Mouse (Mus musculus) intestine, embryonic 16.5 days (tissue): ENCODE measurements around the gene Hoxc6. TPM values are rescaled to one million over a fixed set of nuclear protein-coding genes. Genes with fewer than 3 reads are reported as not detected.

Source experiments
- ATAC-seq: fragments of 200-750 bp; cut with Nextera tagmentation; 2 replicates; pipeline ENCODE4 v1.8.0; 2017; ENCODE audit warnings: moderate TSS enrichment, moderate library complexity
- H3K27ac ChIP-seq: fragments of 300-500 bp; sonication (generic); 2 replicates; pipeline ENCODE4 v1.5.1; 2014; ENCODE audit warnings: mild to moderate bottlenecking, low read length
- H3K27me3 ChIP-seq: fragments of 300-500 bp; sonication (generic); replicated peaks from 2 replicates; pipeline ENCODE4 v1.6.1; 2014; ENCODE audit warnings: low read length, control low read depth, mixed read lengths; ENCODE audit not compliant: control insufficient read depth, insufficient read depth
- H3K36me3 ChIP-seq: fragments of 300-500 bp; sonication (generic); 2 replicates; pipeline ENCODE4 v1.6.1; 2014; ENCODE audit warnings: low read length, control low read depth; ENCODE audit not compliant: control insufficient read depth, insufficient read depth
- H3K4me1 ChIP-seq: fragments of 300-500 bp; sonication (generic); 2 replicates; pipeline ENCODE4 v1.6.1; 2014; ENCODE audit warnings: low read length, control low read depth, mixed read lengths; ENCODE audit not compliant: control insufficient read depth, insufficient read depth
- H3K4me2 ChIP-seq: fragments of 300-500 bp; sonication (generic); 2 replicates; pipeline ENCODE4 v1.6.1; 2014; ENCODE audit warnings: low read depth, low read length, control low read depth
- H3K4me3 ChIP-seq: fragments of 300-500 bp; sonication (generic); 2 replicates; pipeline ENCODE4 v1.5.1; 2014; ENCODE audit warnings: mild to moderate bottlenecking, low read length
- H3K9ac ChIP-seq: fragments of 300-500 bp; sonication (generic); 2 replicates; pipeline ENCODE4 v1.6.1; 2014; ENCODE audit warnings: low read depth, low read length
- H3K9me3 ChIP-seq: fragments of 300-500 bp; sonication (generic); 2 replicates; pipeline ENCODE4 v1.6.1; 2016; ENCODE audit warnings: low read length, control low read depth; ENCODE audit not compliant: control insufficient read depth
- WGBS: fragments of 180-500 bp; shearing (Covaris S2); extraction: QIAGEN DNeasy Blood & Tissue Kit; methylation state at CpG from one replicate; pipeline ENCODE4 v1.1.7; 2014; 5-methylcytosine and 5-hydroxymethylcytosine counted together
- polyA plus RNA-seq: library from polyadenylated mRNA; unstranded; fragments of >200 nt; fragmentation: Nextera tagmentation; extraction: Ambion mirVana; gene quantifications from 2 replicates; pipeline ENCODE4 v1.2.1, GENCODE M21; 2015

Gene Hoxc6
- polyA plus RNA-seq, 1 experiment from 2014 or later = 3.2 TPM

DNA sequence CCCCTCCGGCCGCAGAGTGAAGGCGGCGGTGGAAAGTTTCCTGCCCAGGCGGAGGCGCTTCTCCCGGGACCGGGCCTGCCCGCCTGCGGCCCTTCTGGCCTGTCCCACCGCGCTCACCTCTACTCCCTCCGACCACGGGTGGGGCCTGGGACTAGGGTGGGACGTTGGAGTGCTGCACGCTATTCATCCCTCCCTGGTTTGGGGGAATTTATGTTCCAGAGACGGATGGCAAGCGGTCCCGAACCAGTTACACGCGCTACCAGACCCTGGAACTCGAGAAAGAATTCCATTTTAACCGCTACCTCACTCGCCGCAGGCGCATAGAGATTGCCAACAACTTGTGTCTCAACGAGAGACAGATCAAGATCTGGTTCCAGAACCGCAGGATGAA lies 16.9 kb downstream of the Hoxc6 start:
- peaks cover 82% of the 10 kb centered on the region for H3K27me3 ChIP-seq
- no peaks in the 10 kb centered on the region for H3K36me3 ChIP-seq
- H3K4me3 ChIP-seq = peak overlapping the region; percentile 48
- 4% methylated on average over 24 of the region's 28 CpGs for WGBS
- 0 out of 2 replicates have a peak, but pooled peaks have one; percentile 30 for ATAC-seq
- peaks cover 21% of the 10 kb centered on the region; the same call in 1 of the 2 replicates for H3K4me1 ChIP-seq
- no peaks in the 10 kb centered on the region for H3K9me3 ChIP-seq
- peak overlapping the region; percentile 91 for H3K27ac ChIP-seq
- peak overlapping the region; percentile 72 for H3K9ac ChIP-seq
- H3K4me2 ChIP-seq = peak overlapping the region; percentile 50

DNA sequence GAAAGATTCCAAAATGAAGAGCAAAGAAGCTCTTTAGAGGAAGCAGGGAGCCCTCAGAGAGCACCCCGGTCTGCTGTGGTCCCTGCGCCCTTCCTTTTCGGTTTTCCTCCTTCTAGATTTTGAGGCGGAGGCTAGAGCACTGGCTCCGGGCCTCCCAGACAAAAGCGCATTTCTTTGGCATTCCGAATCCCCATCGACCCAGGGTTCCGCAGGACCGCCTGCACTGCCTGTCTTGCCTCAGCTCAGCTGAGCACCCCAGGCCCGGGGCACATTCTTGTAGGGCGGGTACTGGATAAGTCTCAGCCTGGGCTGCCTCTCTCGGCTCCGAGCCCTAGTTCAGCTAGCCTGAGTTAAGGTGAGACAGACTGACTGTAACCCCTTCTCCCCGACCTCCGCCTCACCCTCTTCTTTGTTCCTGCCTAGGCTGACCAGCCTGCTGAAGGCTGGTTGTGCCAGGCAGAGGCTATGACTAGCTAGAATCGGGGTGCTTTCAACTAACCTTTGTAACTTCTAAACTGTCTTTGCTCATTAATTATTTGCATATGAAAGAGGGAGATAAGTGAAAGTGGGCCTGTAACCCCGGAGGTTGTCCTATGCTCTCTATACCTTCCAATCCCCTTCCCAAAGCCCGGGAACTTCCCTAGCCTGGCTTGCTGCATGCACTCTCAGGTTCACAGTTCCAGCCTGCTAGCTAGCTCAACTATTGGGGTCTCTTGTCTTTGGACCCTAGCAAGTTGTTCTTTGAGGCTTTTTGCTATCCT lies 17.5 kb downstream of the Hoxc6 start:
- no peaks in the 10 kb centered on the region for H3K9me3 ChIP-seq
- H3K27ac ChIP-seq = peak overlapping the region; percentile 91
- peaks cover 80% of the 10 kb centered on the region for H3K27me3 ChIP-seq
- peak overlapping the region; percentile 72 for H3K9ac ChIP-seq
- peak overlapping the region; percentile 48 for H3K4me3 ChIP-seq
- peak overlapping the region; percentile 50 for H3K4me2 ChIP-seq
- ATAC-seq = no peak
- H3K36me3 ChIP-seq = no peaks in the 10 kb centered on the region
- WGBS = 17% methylated on average over 19 of the region's 19 CpGs
- peaks cover 16% of the 10 kb centered on the region; the same call in 1 of the 2 replicates for H3K4me1 ChIP-seq

DNA sequence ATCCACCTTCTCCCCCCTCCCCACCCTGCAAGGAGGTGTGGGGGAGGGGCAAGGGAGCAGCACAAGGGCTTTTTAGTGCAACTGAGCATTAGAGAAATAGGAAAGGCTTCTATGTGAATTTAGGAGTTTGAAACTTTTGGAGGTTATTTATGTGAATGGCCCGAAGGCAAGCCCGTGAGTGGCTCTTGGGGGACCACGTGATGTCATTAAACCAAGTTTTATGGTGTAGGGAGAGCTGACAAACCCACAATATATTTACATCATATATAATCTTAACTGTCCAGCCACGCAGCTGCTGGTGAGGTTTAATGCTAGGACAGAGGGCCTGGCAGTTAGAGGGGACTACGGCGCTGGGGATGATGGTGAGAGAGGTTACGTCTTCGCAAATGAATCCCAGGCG lies 20.6 kb downstream of the Hoxc6 start, which contains the start of gene Hoxc4:
TSS of gene Hoxc4 (plus strand) at position 299 of the 400 bp plus-strand sequence.
- no peak within 1 kb of the TSS for H3K4me2 ChIP-seq
- peaks cover 11% of the 10 kb centered on the region; the same call in 1 of the 2 replicates for H3K4me1 ChIP-seq

GRCm38 (mm10) chr15:103020899-103021418 lies 22.9 kb downstream of the Hoxc6 start:
- no peak overlapping the region for H3K4me3 ChIP-seq
- peaks cover 65% of the 10 kb centered on the region for H3K27me3 ChIP-seq
- H3K4me1 ChIP-seq = peaks cover 4% of the 10 kb centered on the region; the same call in 1 of the 2 replicates
- 13% methylated on average over 8 of the region's 8 CpGs for WGBS
- H3K4me2 ChIP-seq = no peak overlapping the region; the same call in 1 of the 2 replicates
- H3K27ac ChIP-seq = no peak overlapping the region
- no peaks in the 10 kb centered on the region for H3K9me3 ChIP-seq
- H3K36me3 ChIP-seq = no peaks in the 10 kb centered on the region
- no peak for ATAC-seq
- H3K9ac ChIP-seq = no peak overlapping the region

More for the DNA sequence above, 20.6 kb downstream of the Hoxc6 start, which contains the start of gene Hoxc4:
- Histone ChIP-seq H3K36me3 (no peaks in the 10 kb centered on the region), H3K4me3 (no peak within 1 kb of the TSS), H3K9me3 (no peaks in the 10 kb centered on the region), H3K27ac (peak within 1 kb of the TSS; percentile 56), H3K27me3 (peaks cover 76% of the 10 kb centered on the region), H3K9ac (peak within 1 kb of the TSS; percentile 26; the same call in 1 of the 2 replicates)
- 31% methylated on average over 9 of the region's 9 CpGs for WGBS
- no peak for ATAC-seq

GRCm38 (mm10) chr15:103021544-103021943 lies 23.5 kb downstream of the Hoxc6 start:
- Histone ChIP-seq H3K27ac (no peak overlapping the region), H3K4me2 (no peak overlapping the region; the same call in 1 of the 2 replicates), H3K9ac (no peak overlapping the region), H3K4me1 (peaks cover 4% of the 10 kb centered on the region; the same call in 1 of the 2 replicates), H3K27me3 (peaks cover 60% of the 10 kb centered on the region), H3K9me3 (no peaks in the 10 kb centered on the region), H3K4me3 (no peak overlapping the region), H3K36me3 (no peaks in the 10 kb centered on the region)
- WGBS = 21% methylated on average over 8 of the region's 8 CpGs
- no peak for ATAC-seq

- 8% methylated on average over 2 of the region's 2 CpGs for WGBS
- H3K4me2 ChIP-seq = no peak overlapping the region
- H3K36me3 ChIP-seq = no peaks in the 10 kb centered on the region
- H3K9ac ChIP-seq = no peak overlapping the region
- H3K27ac ChIP-seq = no peak overlapping the region
- peaks cover 59% of the 10 kb centered on the region for H3K27me3 ChIP-seq
- no peak overlapping the region for H3K4me3 ChIP-seq
- H3K9me3 ChIP-seq = no peaks in the 10 kb centered on the region
- 0 out of 2 replicates have a peak, but pooled peaks cover 2% of the 10 kb centered on the region for H3K4me1 ChIP-seq
- no peak for ATAC-seq
Measured at GRCm38 (mm10) chr15:103024131-103024530, 26.1 kb downstream of the Hoxc6 start.

- Histone ChIP-seq H3K4me1 (peaks cover 2% of the 10 kb centered on the region; the same call in 1 of the 2 replicates), H3K9ac (peak overlapping the region; percentile 7; the same call in 1 of the 2 replicates), H3K27ac (no peak overlapping the region), H3K9me3 (no peaks in the 10 kb centered on the region), H3K27me3 (peaks cover 52% of the 10 kb centered on the region), H3K4me3 (no peak overlapping the region), H3K4me2 (peak overlapping the region; percentile 24; the same call in 1 of the 2 replicates), H3K36me3 (no peaks in the 10 kb centered on the region)
- ATAC-seq = no peak
- WGBS = 27% methylated on average over 43 of the region's 43 CpGs
Measured at GRCm38 (mm10) chr15:103027266-103028235, 29.5 kb downstream of the Hoxc6 start.

GRCm38 (mm10) chr15:103028916-103029512 lies 31.0 kb downstream of the Hoxc6 start:
- peaks cover 4% of the 10 kb centered on the region for H3K4me1 ChIP-seq
- no peak overlapping the region for H3K9ac ChIP-seq
- no peak overlapping the region for H3K27ac ChIP-seq
- ATAC-seq = no peak
- no peak overlapping the region for H3K4me2 ChIP-seq
- WGBS = 56% methylated on average over 9 of the region's 9 CpGs
- peaks cover 55% of the 10 kb centered on the region for H3K27me3 ChIP-seq
- H3K4me3 ChIP-seq = no peak overlapping the region
- H3K9me3 ChIP-seq = no peaks in the 10 kb centered on the region
- no peaks in the 10 kb centered on the region for H3K36me3 ChIP-seq
